Mouse (Mus musculus): Measurements from ENCODE around the gene Agpat3.

The Agpat3 gene

DNA sequence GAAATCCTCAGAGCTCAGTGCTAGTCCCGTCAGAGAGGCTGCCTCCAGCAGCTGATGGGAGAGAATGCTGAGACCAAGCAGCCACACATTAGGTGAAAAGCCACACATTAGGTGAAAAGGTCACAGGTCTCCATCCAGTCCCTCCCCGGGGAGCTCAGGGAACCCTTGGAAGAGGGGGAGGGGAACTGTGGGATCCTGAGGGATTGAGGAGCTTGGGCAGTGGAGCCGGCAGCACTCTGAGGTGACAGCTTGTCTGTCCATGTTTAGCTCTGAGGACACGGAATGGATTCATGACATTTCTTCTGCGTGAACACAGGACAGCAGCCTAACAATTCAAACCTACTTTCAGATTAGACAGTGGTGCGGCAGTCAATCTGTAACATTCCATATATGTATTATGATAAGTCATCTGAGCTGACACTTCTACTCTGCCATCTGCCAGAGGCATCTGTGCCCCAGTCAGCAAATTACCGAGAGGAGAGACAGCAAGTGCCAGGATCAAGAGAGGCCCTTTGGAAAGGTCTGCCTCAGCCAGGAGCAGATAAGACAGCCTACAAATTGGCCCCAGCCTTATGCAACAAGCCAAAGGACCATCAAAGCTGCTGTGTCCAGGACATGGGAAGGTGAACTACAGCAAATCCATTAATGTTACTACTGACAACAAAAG, 28.9 kb downstream of the Agpat3 start:
- no peak for DNase-seq (ENCODE audit: low spot score)

DNA sequence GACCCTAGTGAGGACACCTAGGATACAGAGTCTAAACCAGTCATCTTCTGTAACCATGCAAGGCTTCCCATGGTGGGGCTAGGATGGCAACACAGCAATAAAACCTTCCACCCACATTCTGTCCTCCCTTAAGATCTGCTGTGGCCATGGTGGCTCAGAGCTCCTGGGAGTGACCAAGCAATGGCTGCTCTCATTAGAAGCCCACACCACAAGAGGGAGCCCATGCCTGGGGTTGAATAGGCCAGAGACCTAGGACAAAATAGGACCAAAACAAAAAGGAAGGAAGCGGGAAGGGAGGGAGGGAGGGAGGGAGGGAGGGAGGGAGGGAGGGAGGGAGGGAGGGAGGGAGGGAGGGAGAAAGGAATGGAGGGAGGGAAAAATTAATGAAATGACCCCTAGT, 29.5 kb downstream of the Agpat3 start:
- DNase-seq (ENCODE audit: low spot score), result no peak

DNA sequence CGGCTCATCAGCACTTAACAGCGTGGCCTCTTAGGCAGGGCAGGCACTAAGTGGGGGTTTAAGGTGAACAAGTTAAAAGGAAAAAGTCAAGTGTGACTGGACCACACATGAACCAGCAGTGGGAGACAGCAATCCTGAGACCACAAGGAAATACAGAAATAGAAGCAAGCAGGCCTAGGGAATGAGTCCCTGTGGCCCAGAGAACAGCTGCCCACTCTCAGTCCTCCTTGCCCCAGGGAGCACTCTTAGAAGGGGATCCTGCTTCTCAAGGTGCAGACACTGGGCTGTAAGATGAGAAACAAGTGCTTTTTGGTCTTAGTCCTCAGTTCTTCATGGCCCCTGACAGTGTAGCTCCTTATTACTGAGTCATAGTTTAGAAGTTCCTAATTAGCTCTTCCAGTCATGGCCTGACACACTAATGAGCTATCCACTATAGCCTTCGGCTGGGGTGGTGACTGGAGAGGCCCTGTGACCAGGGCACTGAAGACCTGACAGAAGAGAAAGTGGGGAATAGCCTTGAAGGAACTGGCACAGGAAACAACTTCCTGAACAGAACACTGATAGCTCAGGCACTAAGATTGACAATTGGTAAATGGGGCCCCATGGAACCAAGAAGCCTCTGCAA, 31.0 kb downstream of the Agpat3 start:
- DNase-seq (ENCODE audit: low spot score), result no peak

DNA sequence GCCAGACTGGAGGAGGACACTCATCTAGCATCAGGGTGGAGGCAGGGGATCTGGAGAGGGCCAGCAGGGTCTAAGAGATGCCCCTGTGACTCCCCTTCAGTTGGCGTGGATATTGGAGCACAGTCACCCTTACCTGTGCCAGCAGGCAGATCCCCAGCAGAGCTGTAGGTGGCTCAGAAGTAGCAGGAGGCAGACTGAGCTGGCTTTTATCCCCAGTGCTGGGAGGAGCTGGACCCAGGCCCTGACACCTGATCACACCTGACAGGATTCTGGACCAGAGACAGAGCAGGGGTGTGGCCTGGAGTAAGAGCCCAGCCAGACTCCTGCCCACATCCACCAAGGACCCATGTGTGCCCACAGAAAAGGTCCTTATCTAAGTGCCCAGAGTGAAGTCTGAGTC, 31.8 kb downstream of the Agpat3 start:
- no peak for DNase-seq (ENCODE audit: low spot score)

DNA sequence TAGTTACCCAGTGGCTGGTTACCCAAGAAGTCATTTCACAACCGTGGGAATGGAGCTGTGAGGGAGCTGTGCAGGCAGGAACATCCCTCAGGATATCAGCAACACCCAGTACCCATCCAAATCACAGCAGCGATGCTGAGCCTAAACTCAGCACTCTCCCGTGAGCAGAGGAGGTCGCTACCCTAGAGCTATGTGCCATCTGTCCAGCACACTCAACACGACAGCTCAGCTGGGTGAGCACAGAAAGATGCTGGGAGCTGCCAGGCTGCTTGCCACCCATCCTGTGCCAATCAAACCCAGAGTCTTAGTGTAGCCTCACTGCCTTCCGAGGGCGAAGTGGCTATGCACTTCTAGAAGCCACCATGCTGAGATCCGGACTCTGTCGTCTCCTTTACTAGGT, 32.3 kb downstream of the Agpat3 start:
- DNase-seq (ENCODE audit: low spot score), result no peak

DNA sequence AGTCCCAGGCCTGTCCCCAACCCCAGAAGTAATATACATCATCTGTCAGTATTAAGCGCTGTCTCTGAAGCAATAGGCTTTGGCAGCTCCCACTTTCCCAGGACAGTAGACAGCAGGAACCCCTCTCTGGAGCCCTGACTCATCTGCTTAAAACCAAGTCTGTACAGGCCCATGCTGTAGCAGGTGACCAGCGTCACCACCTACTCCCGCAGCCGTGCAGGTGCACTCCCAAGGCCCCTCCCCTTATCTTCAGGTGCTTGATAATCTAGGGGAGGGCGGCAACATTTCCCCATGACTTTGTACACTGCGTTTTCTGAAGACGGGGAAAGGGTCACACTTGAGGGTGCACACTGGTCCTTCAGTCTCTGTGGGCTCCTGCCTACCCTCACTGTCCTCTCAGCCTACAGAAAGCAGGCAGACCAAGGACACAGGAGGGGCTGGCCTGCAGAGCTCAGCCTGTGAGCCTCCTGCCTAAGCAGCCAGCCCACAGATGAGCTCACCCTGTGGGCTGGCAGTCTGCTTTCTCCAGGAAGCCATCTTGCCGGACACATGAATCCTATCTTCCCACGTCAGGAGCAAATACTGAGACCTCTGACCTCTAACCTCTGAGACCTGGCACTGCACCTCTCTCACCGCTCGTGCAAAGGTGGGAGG, 34.9 kb downstream of the Agpat3 start:
- no peak for DNase-seq (ENCODE audit: low spot score)

DNA sequence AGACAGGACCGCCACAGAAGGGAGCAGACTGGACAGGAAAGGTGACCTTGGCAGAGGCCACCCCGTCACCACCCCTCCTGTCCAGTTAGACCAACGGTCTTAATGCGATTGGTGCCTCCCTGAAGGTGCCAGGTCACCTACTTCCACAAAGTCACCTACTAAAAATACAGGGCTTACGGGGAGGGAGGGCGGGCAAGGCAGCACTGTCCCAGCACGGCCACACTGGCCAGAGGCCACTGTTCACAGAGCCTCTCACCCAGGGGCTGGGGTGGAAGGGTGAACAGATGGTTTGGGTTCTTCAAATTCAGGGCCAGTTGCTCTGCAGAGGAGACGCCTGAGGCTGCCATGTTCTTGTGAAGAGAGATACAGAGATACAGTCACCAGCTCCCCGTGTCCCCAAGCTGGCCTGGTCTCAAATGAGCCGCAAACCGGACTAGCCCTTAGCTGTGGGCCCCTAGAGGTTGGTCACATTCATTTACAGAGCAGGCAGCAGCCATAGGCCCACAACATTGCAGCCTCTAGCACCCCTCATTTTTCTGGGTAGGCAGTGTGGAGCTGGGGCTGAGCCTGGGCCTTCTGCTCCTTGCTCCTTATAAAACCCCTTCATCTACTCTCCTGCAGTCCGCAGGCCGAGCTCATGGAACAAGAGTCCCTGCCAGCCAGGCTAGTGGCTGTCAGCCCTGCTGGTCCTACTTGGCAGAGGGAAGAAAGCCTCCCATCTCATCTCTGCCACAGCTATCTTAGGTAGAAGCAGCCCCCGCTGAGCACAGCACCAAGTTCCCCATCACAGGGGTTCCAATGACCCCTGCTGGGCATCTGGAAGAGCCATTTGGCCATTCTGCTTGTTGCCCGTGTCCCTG, 35.8 kb downstream of the Agpat3 start:
- no peak for DNase-seq (ENCODE audit: low spot score)

DNA sequence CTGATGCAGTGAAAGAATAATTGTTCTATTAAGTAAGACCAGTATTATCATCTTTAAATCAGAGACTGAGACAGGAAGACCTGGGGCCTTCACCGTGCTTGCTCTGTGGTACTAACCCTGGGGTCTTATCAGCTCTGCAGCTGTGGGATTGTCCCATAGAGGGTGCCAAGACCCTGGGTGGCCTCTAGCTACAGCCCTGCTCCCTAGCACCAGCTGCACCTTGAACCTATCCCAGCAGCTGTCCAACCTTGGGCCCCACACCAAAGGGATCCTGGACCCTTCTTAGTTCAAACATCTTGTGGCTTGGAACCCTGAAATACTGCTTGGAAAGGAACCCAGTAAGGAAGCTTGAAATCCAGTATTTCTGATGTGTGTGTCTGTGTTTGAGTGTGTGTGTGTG, 37.1 kb downstream of the Agpat3 start:
- no peak for DNase-seq (ENCODE audit: low spot score)

DNA sequence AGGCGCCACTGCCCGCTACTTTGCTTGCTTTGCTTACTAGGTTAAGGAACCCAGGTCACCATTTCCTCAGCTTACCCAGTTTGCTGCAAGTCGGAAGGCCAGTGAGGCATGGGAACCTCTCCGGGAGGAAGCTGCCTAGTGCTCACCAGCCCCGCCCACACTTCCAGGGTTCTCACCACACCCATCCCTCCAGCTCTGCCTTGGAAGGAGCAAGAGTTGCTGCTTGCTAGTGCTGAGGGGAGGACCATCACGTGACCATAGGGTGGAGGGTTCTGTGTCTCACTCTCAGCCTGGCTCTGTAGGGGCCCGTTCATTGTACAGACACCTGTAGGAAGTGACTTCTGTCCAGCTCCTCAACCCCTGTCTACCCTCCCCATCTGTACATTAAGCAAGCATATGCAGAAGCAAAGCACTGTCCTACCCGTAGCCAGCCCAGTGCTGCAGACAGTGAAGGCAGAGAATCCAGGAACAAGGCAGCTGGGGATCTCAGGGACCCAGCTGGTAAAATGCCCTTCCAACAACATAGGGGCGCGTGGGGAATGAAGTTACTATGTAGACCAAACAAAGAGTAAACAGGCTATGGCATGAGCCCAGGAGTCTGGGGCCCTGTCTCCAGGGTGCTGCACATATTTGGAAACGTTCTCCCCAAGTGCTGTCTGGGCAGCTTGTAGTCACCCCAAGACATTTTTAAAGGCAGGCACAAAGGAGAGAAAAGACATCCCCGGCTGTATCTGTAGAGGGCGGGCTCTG, 40.2 kb downstream of the Agpat3 start:
- DNase-seq (ENCODE audit: low spot score), result no peak

DNA sequence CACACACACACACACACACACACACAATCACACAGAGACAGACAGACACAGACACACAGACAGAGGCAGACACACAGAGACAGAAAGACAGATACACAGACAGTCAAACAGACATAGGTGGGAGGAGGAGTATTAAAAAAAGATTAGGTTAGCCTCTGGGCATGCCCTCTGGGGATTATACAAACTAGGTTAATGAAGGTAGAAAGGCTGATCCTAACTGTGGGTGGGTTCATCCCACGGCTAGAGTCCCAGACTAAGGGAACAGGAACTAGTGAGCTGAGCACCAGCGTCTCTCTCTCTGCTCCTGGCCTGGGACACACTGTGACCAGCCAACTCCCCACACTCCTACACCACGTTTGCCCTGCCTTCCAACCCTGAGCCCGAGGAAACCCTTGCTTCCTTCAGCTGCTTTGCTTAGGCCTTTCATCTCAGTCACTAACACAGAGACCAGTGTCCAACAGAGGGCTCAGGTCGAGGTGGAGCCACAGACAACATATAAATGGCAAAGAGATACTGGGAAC, 41.5 kb downstream of the Agpat3 start:
- DNase-seq (ENCODE audit: low spot score), result no peak

DNA sequence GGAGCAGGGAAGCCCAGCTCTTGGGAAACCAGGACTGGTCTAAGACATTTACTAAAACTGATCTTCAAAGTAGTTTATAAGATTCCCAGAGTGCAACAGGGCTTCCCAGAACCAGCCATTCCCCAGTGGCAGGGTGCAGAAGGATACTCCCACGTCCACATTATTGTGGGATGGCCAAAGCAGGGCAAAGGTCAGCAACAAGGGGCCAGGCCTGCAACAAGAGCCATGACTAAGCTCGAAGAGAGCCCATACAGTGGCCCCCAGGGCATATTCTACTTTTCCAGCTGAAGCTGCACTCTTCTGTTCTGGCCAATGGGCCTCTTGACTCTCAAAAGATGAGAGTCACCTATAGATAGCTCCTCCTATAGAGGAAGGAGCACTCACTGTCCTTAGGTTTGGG, 43.7 kb downstream of the Agpat3 start:
- DNase-seq (ENCODE audit: low spot score), result no peak

DNA sequence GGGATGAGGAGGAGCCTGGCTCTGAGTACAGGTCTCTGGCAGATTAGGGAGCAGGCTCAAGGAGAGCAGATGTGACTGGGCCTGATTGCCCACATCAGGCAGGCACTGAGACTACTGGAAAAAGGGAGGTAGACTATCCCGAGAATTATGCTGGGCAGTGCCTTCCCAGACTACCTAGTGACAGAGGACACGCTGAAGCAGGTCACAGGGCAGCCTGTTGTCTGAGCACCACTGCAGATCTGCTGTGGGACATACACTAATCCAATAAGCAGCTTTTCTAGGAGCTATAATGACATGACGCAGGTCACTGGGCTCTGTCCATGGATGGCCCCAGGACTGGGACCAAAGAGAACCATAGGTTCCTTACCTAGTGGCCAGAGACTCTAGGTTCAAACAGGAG, 44.9 kb downstream of the Agpat3 start:
- DNase-seq (ENCODE audit: low spot score), result no peak

DNA sequence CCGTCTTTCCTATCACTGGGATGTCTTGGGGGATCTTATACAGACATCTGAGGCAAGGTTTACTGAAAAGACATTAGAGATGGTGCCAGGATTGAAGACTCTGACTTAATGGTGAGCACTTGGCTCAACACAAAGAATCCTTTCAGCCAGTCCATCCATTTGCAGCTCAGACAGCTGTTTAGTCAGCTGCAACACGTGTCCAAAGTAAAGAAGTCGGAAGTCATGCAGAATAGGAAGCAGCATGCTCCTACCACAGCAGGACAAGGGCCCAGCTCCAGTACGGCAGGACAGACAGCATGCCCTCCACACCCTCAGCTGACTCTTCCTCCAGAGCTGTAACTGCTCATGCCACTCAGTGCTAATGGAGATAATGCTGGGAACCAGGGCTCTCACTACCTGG, 46.3 kb downstream of the Agpat3 start:
- no peak for DNase-seq (ENCODE audit: low spot score)

DNA sequence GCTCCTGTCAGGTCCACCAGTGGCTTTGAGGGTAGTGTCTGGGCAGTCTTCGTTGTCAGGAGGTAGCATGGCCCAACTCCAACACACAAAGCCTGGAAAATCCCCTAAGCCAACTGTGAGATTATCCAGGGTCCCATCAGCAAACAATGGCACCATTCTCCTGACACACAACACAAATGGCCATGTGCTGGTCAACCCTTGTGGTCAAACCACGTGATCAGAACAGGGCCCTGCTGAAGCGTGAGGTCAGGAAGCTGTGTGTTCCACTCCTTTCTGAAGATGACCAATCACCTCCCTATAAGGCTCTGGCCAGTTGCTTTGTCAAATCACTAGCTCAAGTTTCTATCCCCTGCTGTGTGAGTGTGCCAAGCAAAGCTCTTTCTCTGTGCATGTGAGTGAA, 47.3 kb downstream of the Agpat3 start:
- no peak for DNase-seq (ENCODE audit: low spot score)

DNA sequence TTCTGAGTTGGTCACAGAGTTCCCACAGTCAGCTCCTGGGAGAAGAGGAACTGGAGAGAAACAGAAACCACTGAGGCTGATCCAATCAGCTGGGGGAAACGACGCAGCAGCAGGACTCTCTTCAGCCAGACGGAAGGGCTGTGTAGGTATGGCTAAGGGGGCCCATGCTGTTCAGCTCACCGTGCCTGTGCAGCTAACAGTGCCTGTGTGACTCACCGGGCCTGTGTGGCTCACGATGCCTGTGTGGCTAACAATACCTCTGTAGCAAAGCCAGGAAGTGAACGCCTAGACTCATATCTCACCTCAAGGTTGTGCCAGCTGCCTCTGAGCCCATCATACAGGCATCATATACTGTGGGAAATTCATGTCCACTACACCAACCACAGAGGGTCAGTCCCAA, 48.6 kb downstream of the Agpat3 start:
- no peak for DNase-seq (ENCODE audit: low spot score)

DNA sequence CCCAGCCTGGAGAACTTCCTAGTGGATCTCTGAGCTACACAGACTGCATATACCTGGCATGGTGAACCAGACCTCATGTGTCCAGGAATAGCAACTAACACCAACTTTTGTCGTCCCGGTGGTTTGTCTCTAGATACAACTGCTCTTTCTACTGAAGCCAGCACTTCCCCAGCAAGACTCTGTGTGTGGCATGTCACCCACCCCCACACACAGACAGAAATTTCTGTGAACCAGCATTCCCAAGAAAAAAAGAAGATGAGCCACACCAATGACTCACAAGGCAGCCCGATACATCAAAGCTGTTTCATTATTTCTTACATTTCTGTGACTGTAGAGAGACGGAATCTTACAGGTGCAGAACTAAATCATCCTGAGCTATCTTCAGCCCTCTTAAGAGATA, 52.2 kb downstream of the Agpat3 start:
- no peak for DNase-seq (ENCODE audit: low spot score)

DNA sequence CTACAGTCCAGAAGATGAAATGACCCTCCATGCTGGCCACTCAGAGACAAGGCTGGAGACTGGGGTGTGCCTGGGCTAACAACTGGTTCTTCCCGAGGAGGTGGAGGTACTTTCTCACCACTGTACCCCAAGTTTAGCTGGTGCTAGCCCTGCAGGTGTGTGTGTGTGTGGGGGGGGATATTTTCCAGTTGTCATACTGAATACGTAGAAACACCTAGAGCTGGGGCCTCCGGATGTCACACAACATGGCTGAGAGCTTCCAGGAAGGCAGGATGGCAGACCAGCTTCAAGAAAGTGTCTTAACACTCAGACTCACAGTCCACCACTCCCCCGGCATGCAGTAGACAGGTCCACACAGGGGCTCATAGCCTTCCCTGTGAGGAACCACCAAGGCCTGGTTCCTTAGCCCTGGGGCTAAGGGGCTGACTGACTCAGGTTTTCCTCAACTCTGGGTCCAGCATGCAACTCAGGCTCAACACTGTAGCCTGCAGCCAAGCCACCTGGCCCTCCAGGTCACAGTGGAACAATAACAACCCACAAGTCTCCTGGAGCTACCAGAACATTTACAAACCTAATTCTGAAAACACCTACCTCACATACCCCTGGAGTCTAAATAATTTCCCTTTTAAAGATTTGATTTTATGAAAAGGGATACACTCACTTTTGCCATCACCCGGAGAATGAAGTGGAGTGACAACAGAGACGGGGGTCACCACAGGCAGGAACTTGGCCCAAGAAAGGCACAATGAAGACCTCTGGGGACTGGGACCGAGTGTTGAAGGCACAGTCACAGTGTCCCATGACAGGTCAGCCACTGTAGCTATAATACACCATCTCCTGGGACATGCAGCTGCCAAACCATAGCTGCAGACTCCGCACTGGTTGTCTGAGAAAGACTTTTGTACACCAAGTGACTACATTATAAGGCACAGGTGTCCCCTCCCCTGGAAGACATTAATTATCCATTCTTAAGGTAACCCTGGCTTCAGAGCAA, 53.3 kb downstream of the Agpat3 start:
- no peak for DNase-seq (ENCODE audit: low spot score)

DNA sequence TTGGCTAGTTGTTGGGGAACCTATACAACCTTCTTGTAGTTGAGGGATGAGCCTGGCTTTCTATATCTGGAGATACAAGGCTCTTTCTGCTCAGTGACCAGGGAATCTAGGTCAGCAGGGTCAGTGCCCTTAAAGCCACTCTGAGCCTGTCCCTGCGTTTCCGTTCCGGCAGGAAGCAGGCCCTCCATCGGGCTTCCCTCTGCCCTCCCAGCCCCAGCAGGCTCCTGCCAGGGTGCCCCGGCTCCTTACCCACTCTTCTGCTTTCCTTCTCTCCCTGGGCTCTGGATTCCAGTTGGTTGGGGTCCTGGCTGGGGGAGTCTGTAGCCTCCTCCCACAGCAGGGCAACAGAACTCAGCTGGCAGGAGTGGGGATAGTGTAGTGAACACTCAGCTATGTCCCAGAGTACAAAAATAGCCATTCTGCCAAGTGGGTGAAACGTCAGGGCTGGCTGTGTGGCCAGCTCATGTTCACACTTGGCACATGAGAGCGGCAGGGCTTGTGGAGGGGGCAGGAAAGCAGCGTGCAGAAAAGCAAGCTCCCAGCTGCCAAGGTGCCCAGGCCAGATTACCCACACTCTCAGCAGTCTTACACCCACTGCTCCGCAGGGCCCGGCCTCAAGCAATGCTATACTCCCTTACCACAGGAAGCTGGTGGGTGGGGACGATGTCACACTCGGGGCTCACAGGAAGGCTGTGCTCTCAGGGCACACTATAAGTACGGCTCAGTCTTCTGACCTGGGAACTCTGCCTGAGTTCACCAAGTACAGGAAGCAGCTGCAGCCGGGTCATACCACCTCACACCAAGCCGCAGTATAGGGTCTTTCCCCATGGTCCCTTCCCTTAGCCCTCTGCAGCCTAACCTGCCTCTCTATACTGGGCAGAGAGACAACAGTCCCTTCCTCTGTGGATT, 54.5 kb downstream of the Agpat3 start:
- no peak for DNase-seq (ENCODE audit: low spot score)

DNA sequence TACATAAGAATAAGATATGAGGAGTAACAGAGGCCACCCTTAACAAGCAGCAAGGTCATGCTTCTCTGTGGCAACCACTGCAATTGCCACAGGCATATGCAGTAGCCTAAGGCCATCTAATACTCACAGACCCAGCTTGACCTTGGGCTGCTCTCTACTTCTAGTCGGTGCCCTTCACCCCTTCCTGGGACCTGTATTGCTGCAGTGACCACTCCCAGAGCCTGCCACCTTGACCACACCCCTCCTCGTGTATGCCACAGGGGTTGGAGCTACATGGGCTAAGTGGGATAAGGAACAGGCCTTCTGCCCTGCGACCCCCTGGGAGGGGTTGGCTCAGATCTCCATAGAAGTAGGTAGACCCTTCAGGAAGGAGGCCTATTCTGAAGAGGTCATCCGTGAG, 55.3 kb downstream of the Agpat3 start:
- DNase-seq (ENCODE audit: low spot score), result no peak

DNA sequence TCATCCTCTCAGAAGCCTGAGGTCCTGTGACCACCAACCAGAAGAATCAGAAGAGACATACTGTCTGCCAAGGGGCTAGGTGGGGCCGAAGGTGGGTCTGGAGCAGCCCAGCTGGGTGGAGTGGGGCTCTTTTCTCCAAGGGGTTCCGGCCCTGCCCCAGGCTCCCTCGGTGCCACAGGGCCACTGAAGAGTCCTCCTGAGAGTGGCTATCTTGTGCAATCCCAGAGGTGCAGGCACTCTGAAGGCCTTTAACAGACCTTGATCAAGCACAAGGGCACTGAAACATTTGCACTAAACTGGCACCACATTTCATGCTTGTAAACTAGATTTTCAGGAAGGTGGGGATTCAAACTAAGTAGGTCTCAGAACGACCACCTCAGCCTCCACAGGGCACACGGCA, 55.9 kb downstream of the Agpat3 start:
- DNase-seq (ENCODE audit: low spot score), result no peak
